Mouse (Mus musculus): ENCODE results near the gene Nppb.

- TF ChIP-seq MYC (IDR thresholded peaks at IDR 0.05; ENCODE audit: low read depth, low read length) = no peak
- TF ChIP-seq POLR2AphosphoS2 (IDR thresholded peaks at IDR 0.05; ENCODE audit: low read depth, low read length) = no peak
- TF ChIP-seq ETS1 (conservative IDR thresholded peaks at IDR 0.05; ENCODE audit: low read depth, low read length) = no peak
- no peak for TF ChIP-seq CTCF (conservative IDR thresholded peaks at IDR 0.05 in 1 of 2, IDR thresholded peaks at IDR 0.05 in 1 of 2; ENCODE audit: low read depth in 2 of 2, low read length in 2 of 2)
- no peak for TF ChIP-seq POLR2A (IDR thresholded peaks at IDR 0.05; ENCODE audit: low read depth, low read length)
- TF ChIP-seq KAT2A (IDR thresholded peaks at IDR 0.05; ENCODE audit: insufficient replicate concordance, low read length) = no peak
- no peak for TF ChIP-seq TBP (conservative IDR thresholded peaks at IDR 0.05; ENCODE audit: low read depth, low read length)
- TF ChIP-seq EP300 (IDR thresholded peaks at IDR 0.05; ENCODE audit: low read length) = no peak
- no peak for TF ChIP-seq SIN3A (IDR thresholded peaks at IDR 0.05; ENCODE audit: low read length)
- no peak for TF ChIP-seq MAX (IDR thresholded peaks at IDR 0.05; ENCODE audit: low read length)
- no peak for TF ChIP-seq CHD1 (IDR thresholded peaks at IDR 0.05; ENCODE audit: low read depth, low read length)
Measured at GRCm38 (mm10) chr4:148035440-148035839, 49.9 kb downstream of the Nppb start.
